Mouse (Mus musculus): ENCODE measurements at regions not wholly inside any gene's neighbourhood (a gene's known extent, or its start where the extent isn't known, plus 50 kb on each side); places are given as distances from the start of the nearest gene placed in this dataset.
A peak's percentile ranks its signal among the peaks of the same experiment; 100 is the strongest.

DNA sequence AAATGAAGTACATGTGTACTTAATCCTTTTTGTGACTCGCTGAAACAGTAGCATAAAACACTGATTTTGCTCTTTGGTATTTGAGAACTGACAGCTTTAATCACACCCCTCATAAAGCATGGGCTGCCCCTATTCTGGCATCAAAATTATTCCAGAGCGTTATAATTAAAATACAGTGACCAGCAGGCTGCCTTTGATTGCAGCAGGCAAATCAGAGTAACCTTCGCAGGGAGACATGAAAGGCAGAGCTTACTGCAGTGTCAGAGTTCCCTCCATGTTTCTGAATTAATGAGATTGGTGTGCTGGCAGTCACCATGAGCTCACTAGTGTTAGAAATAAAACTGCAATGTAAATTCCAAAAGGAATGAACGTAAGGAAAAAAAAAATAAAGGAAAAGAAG lies 120.8 kb downstream of the Alg10b start:
- ATAC-seq (ENCODE audit: insufficient read depth) (no peak), DNase-seq (ENCODE audit: low read depth in 3 of 3, low spot score in 3 of 3) (no peak)
- TF ChIP-seq EP300 (IDR thresholded peaks at IDR 0.05; ENCODE audit: low read depth) (no peak), CTCF (IDR thresholded peaks at IDR 0.05; ENCODE audit: low read depth) (no peak)
- Histone ChIP-seq H3K4me1 (replicated peaks; ENCODE audit: control insufficient read depth in 2 of 2, insufficient read depth in 2 of 2, low read length in 1 of 2) (no peaks in the 10 kb centered on the region), H3K4me2 (ENCODE audit: low read depth) (no peak overlapping the region), H3K36me3 (replicated peaks; ENCODE audit: control insufficient read depth, insufficient read depth, low read depth) (no peaks in the 10 kb centered on the region), H3K9me3 (ENCODE audit: control insufficient read depth, low read length) (no peaks in the 10 kb centered on the region), H3K9ac (replicated peaks) (no peak overlapping the region), H3K27me3 (ENCODE audit: control insufficient read depth, insufficient read depth, low read length) (no peaks in the 10 kb centered on the region), H3K4me3 (ENCODE audit: insufficient read depth in 1 of 2, low read depth in 2 of 2, low read length in 2 of 2) (no peak overlapping the region), H3K27ac (no peak overlapping the region)
- 48% methylated on average over 4 of the region's 4 CpGs for WGBS (ENCODE audit: insufficient replicate concordance)

DNA sequence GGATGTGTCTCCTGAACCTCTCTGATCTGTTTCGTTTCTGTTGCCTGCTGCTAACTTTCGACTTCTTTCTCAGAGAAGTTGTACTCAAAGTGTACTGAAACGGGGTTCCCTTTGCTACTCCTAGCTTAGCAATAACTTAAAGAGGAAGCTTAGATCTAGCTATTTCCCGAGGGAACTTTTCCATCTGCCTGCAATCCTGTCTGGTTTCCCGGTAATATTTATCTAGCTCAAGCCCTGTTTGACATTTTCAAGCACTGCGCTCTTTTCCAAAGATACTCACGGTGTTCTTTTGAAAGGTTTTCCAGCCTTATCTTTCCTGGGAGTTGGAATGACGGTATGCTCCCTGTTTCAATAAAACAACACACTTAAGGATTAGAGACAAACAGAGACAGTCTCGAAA lies 122.1 kb downstream of the Alg10b start:
- Histone ChIP-seq H3K4me2 (ENCODE audit: low read depth) (0 out of 2 replicates have a peak overlapping the region, but pooled peaks have one; percentile 18), H3K36me3 (replicated peaks; ENCODE audit: control insufficient read depth, insufficient read depth, low read depth) (no peaks in the 10 kb centered on the region), H3K4me3 (ENCODE audit: insufficient read depth in 1 of 2, low read depth in 2 of 2, low read length in 2 of 2) (no peak overlapping the region), H3K9me3 (ENCODE audit: control insufficient read depth, low read length) (no peaks in the 10 kb centered on the region), H3K4me1 (replicated peaks; ENCODE audit: control insufficient read depth in 2 of 2, insufficient read depth in 2 of 2, low read length in 1 of 2) (no peaks in the 10 kb centered on the region), H3K9ac (replicated peaks) (no peak overlapping the region), H3K27ac (no peak overlapping the region), H3K27me3 (ENCODE audit: control insufficient read depth, insufficient read depth, low read length) (no peaks in the 10 kb centered on the region)
- DNase-seq (ENCODE audit: low read depth in 3 of 3, low spot score in 3 of 3) (no peak), ATAC-seq (ENCODE audit: insufficient read depth) (no peak)
- no peak for TF ChIP-seq EP300 (IDR thresholded peaks at IDR 0.05; ENCODE audit: low read depth)
- no peak for TF ChIP-seq CTCF (IDR thresholded peaks at IDR 0.05; ENCODE audit: low read depth)
- WGBS (ENCODE audit: insufficient replicate concordance), result 41% methylated on average over 9 of the region's 9 CpGs

DNA sequence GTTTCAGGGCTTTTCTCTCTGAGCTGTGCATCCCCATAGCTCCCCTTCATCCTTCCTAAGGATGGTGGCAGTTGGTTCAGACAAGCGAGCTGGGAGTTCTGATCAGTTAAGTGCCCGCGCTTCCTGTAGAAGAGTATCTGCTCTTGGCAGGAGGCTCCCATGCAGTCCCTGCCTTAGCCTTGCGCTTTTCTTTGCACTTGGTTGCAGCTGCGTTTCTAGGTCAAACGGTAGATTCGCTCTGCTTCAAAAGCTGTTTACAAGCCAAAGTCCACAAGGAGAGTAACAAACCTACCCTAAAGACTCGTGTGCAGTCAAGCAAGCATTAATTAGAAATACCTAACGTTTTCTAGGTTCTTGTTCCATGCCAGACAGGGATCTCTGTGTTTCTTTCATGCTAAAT lies 122.6 kb downstream of the Alg10b start:
- no peaks in the 10 kb centered on the region for H3K36me3 ChIP-seq (replicated peaks; ENCODE audit: control insufficient read depth, insufficient read depth, low read depth)
- H3K4me3 ChIP-seq (ENCODE audit: insufficient read depth in 1 of 2, low read depth in 2 of 2, low read length in 2 of 2), result no peak overlapping the region
- no peak overlapping the region; the same call in 1 of the 2 replicates for H3K4me2 ChIP-seq (ENCODE audit: low read depth)
- ATAC-seq (ENCODE audit: insufficient read depth), result no peak
- no peaks in the 10 kb centered on the region for H3K27me3 ChIP-seq (ENCODE audit: control insufficient read depth, insufficient read depth, low read length)
- no peak for DNase-seq (ENCODE audit: low read depth in 3 of 3, low spot score in 3 of 3)
- no peaks in the 10 kb centered on the region for H3K9me3 ChIP-seq (ENCODE audit: control insufficient read depth, low read length)
- 56% methylated on average over 9 of the region's 9 CpGs for WGBS (ENCODE audit: insufficient replicate concordance)
- no peak overlapping the region for H3K9ac ChIP-seq (replicated peaks)
- TF ChIP-seq EP300 (IDR thresholded peaks at IDR 0.05; ENCODE audit: low read depth) (no peak), CTCF (IDR thresholded peaks at IDR 0.05; ENCODE audit: low read depth) (no peak)
- no peak overlapping the region for H3K27ac ChIP-seq
- no peaks in the 10 kb centered on the region for H3K4me1 ChIP-seq (replicated peaks; ENCODE audit: control insufficient read depth in 2 of 2, insufficient read depth in 2 of 2, low read length in 1 of 2)

DNA sequence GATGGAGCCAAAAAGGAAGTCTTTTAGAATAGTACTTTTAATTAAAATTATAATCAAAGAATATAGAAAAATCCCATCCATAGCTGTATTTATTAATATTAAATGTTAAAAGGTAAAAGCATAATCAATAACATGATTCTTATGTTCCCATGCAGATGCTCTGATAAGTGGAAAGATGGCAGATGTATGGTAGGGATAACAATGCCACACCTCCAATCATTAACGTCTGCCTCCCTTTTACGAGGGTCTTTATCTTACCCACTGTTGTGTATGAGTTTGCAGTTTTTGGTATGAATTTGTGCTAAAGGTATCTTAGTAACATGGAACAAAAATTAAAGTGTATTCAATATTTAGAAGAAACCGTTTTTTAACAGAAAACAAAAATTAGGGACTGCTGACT lies 127.8 kb downstream of the Alg10b start:
- TF ChIP-seq EP300 (IDR thresholded peaks at IDR 0.05; ENCODE audit: low read depth) (no peak), CTCF (IDR thresholded peaks at IDR 0.05; ENCODE audit: low read depth) (no peak)
- Histone ChIP-seq H3K4me1 (replicated peaks; ENCODE audit: control insufficient read depth in 2 of 2, insufficient read depth in 2 of 2, low read length in 1 of 2) (peaks cover 0 to 2% of the 10 kb centered on the region in 2 experiments; a peak in 1 of 4 replicates), H3K27me3 (ENCODE audit: control insufficient read depth, insufficient read depth, low read length) (no peaks in the 10 kb centered on the region), H3K27ac (no peak overlapping the region), H3K4me2 (ENCODE audit: low read depth) (no peak overlapping the region), H3K9me3 (ENCODE audit: control insufficient read depth, low read length) (no peaks in the 10 kb centered on the region), H3K9ac (replicated peaks) (no peak overlapping the region), H3K4me3 (ENCODE audit: insufficient read depth in 1 of 2, low read depth in 2 of 2, low read length in 2 of 2) (no peak overlapping the region), H3K36me3 (replicated peaks; ENCODE audit: control insufficient read depth, insufficient read depth, low read depth) (no peaks in the 10 kb centered on the region)
- DNase-seq (ENCODE audit: low read depth in 3 of 3, low spot score in 3 of 3) (no peak), ATAC-seq (ENCODE audit: insufficient read depth) (no peak)
- WGBS (ENCODE audit: insufficient replicate concordance), result 55% methylated on average over 3 of the region's 3 CpGs

DNA sequence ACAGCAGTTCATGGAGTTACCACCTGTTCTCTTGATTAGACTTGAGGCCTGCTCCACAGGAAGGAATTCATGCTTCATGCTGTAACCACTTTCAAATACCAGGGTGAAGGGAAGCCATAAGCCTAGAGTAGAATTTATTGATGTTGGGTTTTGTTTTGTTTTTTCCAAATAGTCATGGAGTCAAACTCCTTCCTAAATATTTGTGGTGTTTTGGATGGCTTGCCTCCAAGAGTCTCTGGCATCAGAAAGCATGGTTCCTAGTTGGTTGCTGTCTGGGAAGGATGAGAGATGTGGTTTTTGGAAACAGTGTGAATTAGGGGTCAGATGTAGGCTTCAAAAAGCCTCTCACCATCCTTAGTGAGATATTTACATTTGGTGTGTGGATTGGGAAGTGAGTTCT lies 141.5 kb downstream of the Alg10b start:
- Histone ChIP-seq H3K27me3 (ENCODE audit: control insufficient read depth, insufficient read depth, low read length) (no peaks in the 10 kb centered on the region), H3K4me2 (ENCODE audit: low read depth) (no peak overlapping the region), H3K4me1 (replicated peaks; ENCODE audit: control insufficient read depth in 2 of 2, insufficient read depth in 2 of 2, low read length in 1 of 2) (no peaks in the 10 kb centered on the region), H3K36me3 (replicated peaks; ENCODE audit: control insufficient read depth, insufficient read depth, low read depth) (no peaks in the 10 kb centered on the region), H3K9me3 (ENCODE audit: control insufficient read depth, low read length) (no peaks in the 10 kb centered on the region), H3K4me3 (ENCODE audit: insufficient read depth in 1 of 2, low read depth in 2 of 2, low read length in 2 of 2) (no peak overlapping the region), H3K9ac (replicated peaks) (no peak overlapping the region), H3K27ac (no peak overlapping the region)
- no peak for TF ChIP-seq CTCF (IDR thresholded peaks at IDR 0.05; ENCODE audit: low read depth)
- TF ChIP-seq EP300 (IDR thresholded peaks at IDR 0.05; ENCODE audit: low read depth), result no peak
- DNase-seq (ENCODE audit: low read depth in 3 of 3, low spot score in 3 of 3) (no peak), ATAC-seq (ENCODE audit: insufficient read depth) (no peak)
